Mouse (Mus musculus) neural tube, embryonic 11.5 days (tissue): ENCODE data around the gene Fgf5. TPM values are rescaled to one million over a fixed set of nuclear protein-coding genes. Genes with fewer than 3 reads are reported as not detected.

Experiments used
- ATAC-seq: fragments of 200-750 bp; cut with Nextera tagmentation; 2 replicates; pipeline ENCODE4 v1.8.0; 2017; ENCODE audit warnings: moderate number of reproducible peaks, mild to moderate bottlenecking, moderate TSS enrichment, moderate library complexity; ENCODE audit not compliant: insufficient read depth, low FRiP score, low TSS enrichment
- DNase-seq: peaks from one replicate; pipeline ENCODE4 v3.0.0-alpha.2; 2015; ENCODE audit warnings: low spot score
- H3K27ac ChIP-seq: fragments of 300-500 bp; sonication (generic); 2 replicates; pipeline ENCODE4 v1.5.1; 2014; ENCODE audit warnings: low read depth, mild to moderate bottlenecking, low read length
- H3K27me3 ChIP-seq: fragments of 300-500 bp; sonication (generic); 2 replicates; pipeline ENCODE4 v1.6.1; 2014; ENCODE audit warnings: mild to moderate bottlenecking, low read length, mixed read lengths; ENCODE audit not compliant: control insufficient read depth, insufficient read depth
- H3K36me3 ChIP-seq: fragments of 300-500 bp; sonication (generic); 2 replicates; pipeline ENCODE4 v1.6.1; 2014; ENCODE audit warnings: mild to moderate bottlenecking, low read length, moderate library complexity, mixed read lengths; ENCODE audit not compliant: control insufficient read depth, insufficient read depth
- H3K4me1 ChIP-seq: fragments of 300-500 bp; sonication (generic); 2 replicates; pipeline ENCODE4 v1.6.1; 2014; ENCODE audit warnings: low read length, mixed read lengths; ENCODE audit not compliant: control insufficient read depth, insufficient read depth
- H3K4me2 ChIP-seq: fragments of 300-500 bp; sonication (generic); 2 replicates; pipeline ENCODE4 v1.6.1; 2014; ENCODE audit warnings: low read depth, mild to moderate bottlenecking, moderate library complexity
- H3K4me3 ChIP-seq: fragments of 300-500 bp; sonication (generic); 2 replicates; pipeline ENCODE4 v1.5.1; 2014; ENCODE audit warnings: low read depth, low read length
- H3K9ac ChIP-seq: fragments of 300-500 bp; sonication (generic); 2 replicates; pipeline ENCODE4 v1.6.1; 2014; ENCODE audit warnings: mild to moderate bottlenecking, low read length
- H3K9me3 ChIP-seq: fragments of 300-500 bp; sonication (generic); 2 replicates; pipeline ENCODE4 v1.6.1; 2016; ENCODE audit warnings: low read length; ENCODE audit not compliant: control insufficient read depth
- WGBS: fragments of 180-500 bp; shearing (Covaris S2); extraction: QIAGEN DNeasy Blood & Tissue Kit; methylation state at CpG from one replicate; pipeline ENCODE4 v1.1.7; 2014; 5-methylcytosine and 5-hydroxymethylcytosine counted together
- polyA plus RNA-seq: library from polyadenylated mRNA; unstranded; fragments of >200 nt; fragmentation: Nextera tagmentation; extraction: Ambion mirVana; gene quantifications from 2 replicates; pipeline ENCODE4 v1.2.1, GENCODE M21; 2014

The Fgf5 gene
- polyA plus RNA-seq: 1.8 and 2.3 TPM in 2 replicates

GRCm38 (mm10) chr5:98253838-98254821 is at the start of gene Fgf5:
Fgf5 (plus strand) TSS chr5:98254184.
- Histone ChIP-seq H3K36me3 (no peaks in the 10 kb centered on the region), H3K9ac (peak within 1 kb of the TSS; percentile 65), H3K4me1 (peaks cover 7% of the 10 kb centered on the region; the same call in 1 of the 2 replicates), H3K27ac (no peak within 1 kb of the TSS), H3K9me3 (no peaks in the 10 kb centered on the region), H3K4me3 (peak within 1 kb of the TSS; percentile 47), H3K4me2 (peak within 1 kb of the TSS; percentile 99), H3K27me3 (peaks cover 25% of the 10 kb centered on the region)
- ATAC-seq (peak; percentile 84), DNase-seq (peak; percentile 74)
- under 1% methylated on average over 60 of the region's 80 CpGs for WGBS

GRCm38 (mm10) chr5:98212501-98212900 is 41.5 kb upstream of the Fgf5 start:
- DNase-seq: no peak
- WGBS: 71% methylated on average over 4 of the region's 4 CpGs
- Histone ChIP-seq H3K9me3 (no peaks in the 10 kb centered on the region), H3K27ac (no peak overlapping the region), H3K27me3 (no peaks in the 10 kb centered on the region), H3K4me1 (no peaks in the 10 kb centered on the region), H3K4me3 (no peak overlapping the region), H3K4me2 (no peak overlapping the region), H3K9ac (no peak overlapping the region), H3K36me3 (no peaks in the 10 kb centered on the region)
- no peak for ATAC-seq

- Histone ChIP-seq H3K27ac (no peak overlapping the region), H3K36me3 (no peaks in the 10 kb centered on the region), H3K27me3 (no peaks in the 10 kb centered on the region), H3K9ac (no peak overlapping the region), H3K9me3 (no peaks in the 10 kb centered on the region), H3K4me2 (no peak overlapping the region), H3K4me3 (no peak overlapping the region), H3K4me1 (no peaks in the 10 kb centered on the region)
- ATAC-seq (no peak), DNase-seq (no peak)
- WGBS: 85% methylated on average over 4 of the region's 4 CpGs
Observed at GRCm38 (mm10) chr5:98221956-98222355, 32.0 kb upstream of the Fgf5 start.

GRCm38 (mm10) chr5:98226710-98227109 is 27.3 kb upstream of the Fgf5 start:
- Histone ChIP-seq H3K4me3 (no peak overlapping the region), H3K27ac (no peak overlapping the region), H3K36me3 (no peaks in the 10 kb centered on the region), H3K9me3 (no peaks in the 10 kb centered on the region), H3K27me3 (no peaks in the 10 kb centered on the region), H3K9ac (no peak overlapping the region), H3K4me1 (no peaks in the 10 kb centered on the region), H3K4me2 (no peak overlapping the region)
- 84% methylated on average over 2 of the region's 2 CpGs for WGBS
- DNase-seq: no peak
- no peak for ATAC-seq

- Histone ChIP-seq H3K9ac (no peak overlapping the region), H3K27ac (no peak overlapping the region), H3K27me3 (no peaks in the 10 kb centered on the region), H3K4me3 (no peak overlapping the region), H3K4me2 (no peak overlapping the region), H3K36me3 (no peaks in the 10 kb centered on the region), H3K4me1 (no peaks in the 10 kb centered on the region), H3K9me3 (no peaks in the 10 kb centered on the region)
- no peak for ATAC-seq
- WGBS: 80% methylated on average over 6 of the region's 6 CpGs
- DNase-seq: no peak
Observed at GRCm38 (mm10) chr5:98229456-98229855, 24.5 kb upstream of the Fgf5 start.

GRCm38 (mm10) chr5:98238466-98238865 is 15.5 kb upstream of the Fgf5 start:
- no peaks in the 10 kb centered on the region for H3K9me3 ChIP-seq

GRCm38 (mm10) chr5:98241322-98241829 is 12.6 kb upstream of the Fgf5 start:
- Histone ChIP-seq H3K9me3 (no peaks in the 10 kb centered on the region), H3K9ac (no peak overlapping the region), H3K4me2 (no peak overlapping the region), H3K27me3 (no peaks in the 10 kb centered on the region), H3K27ac (no peak overlapping the region), H3K4me1 (no peaks in the 10 kb centered on the region), H3K36me3 (no peaks in the 10 kb centered on the region), H3K4me3 (no peak overlapping the region)
- WGBS: 95% methylated on average over 12 of the region's 12 CpGs
- ATAC-seq (no peak), DNase-seq (no peak)

More at GRCm38 (mm10) chr5:98238466-98238865, 15.5 kb upstream of the Fgf5 start:
- H3K4me1 ChIP-seq: no peaks in the 10 kb centered on the region
- no peak overlapping the region for H3K9ac ChIP-seq
- H3K27me3 ChIP-seq: no peaks in the 10 kb centered on the region
- no peak for ATAC-seq
- 85% methylated on average over 6 of the region's 6 CpGs for WGBS
- H3K4me2 ChIP-seq: no peak overlapping the region
- no peaks in the 10 kb centered on the region for H3K36me3 ChIP-seq
- H3K4me3 ChIP-seq: no peak overlapping the region
- no peak for DNase-seq
- H3K27ac ChIP-seq: no peak overlapping the region

- 68% methylated on average over 8 of the region's 8 CpGs for WGBS
- Histone ChIP-seq H3K4me3 (no peak overlapping the region), H3K4me1 (no peaks in the 10 kb centered on the region), H3K9ac (no peak overlapping the region), H3K27ac (no peak overlapping the region), H3K9me3 (no peaks in the 10 kb centered on the region), H3K4me2 (no peak overlapping the region), H3K27me3 (no peaks in the 10 kb centered on the region), H3K36me3 (no peaks in the 10 kb centered on the region)
- ATAC-seq: no peak
- no peak for DNase-seq
Observed at GRCm38 (mm10) chr5:98245303-98245702, 8.7 kb upstream of the Fgf5 start.

- H3K4me2 ChIP-seq: no peak overlapping the region
- H3K4me3 ChIP-seq: no peak overlapping the region
- ATAC-seq (no peak), DNase-seq (no peak)
- no peaks in the 10 kb centered on the region for H3K9me3 ChIP-seq
- H3K36me3 ChIP-seq: no peaks in the 10 kb centered on the region
- no peaks in the 10 kb centered on the region for H3K27me3 ChIP-seq
- no peak overlapping the region for H3K9ac ChIP-seq
- H3K27ac ChIP-seq: no peak overlapping the region
- H3K4me1 ChIP-seq: no peaks in the 10 kb centered on the region
- WGBS: 49% methylated on average over 4 of the region's 4 CpGs
Observed at GRCm38 (mm10) chr5:98245976-98246375, 8.0 kb upstream of the Fgf5 start.
